Mouse (Mus musculus) neural tube, embryonic 12.5 days (tissue): ENCODE data around the gene Tktl1. TPM values are rescaled to one million over a fixed set of nuclear protein-coding genes. Genes with fewer than 3 reads are reported as not detected.
A peak's percentile ranks its signal among the peaks of the same experiment; 100 is the strongest.
"Not testable (repeated sequence)": the region's sequence is repeated elsewhere in the genome, so short reads cannot be mapped to it uniquely, and the experiment has no call there.

Experiments
- ATAC-seq: fragments of 200-750 bp; cut with Nextera tagmentation; 2 replicates; pipeline ENCODE4 v1.8.0; 2017; ENCODE audit warnings: low read depth, mild to moderate bottlenecking, moderate TSS enrichment, moderate library complexity; ENCODE audit not compliant: low FRiP score
- H3K27ac ChIP-seq: fragments of 300-500 bp; sonication (generic); 2 replicates; pipeline ENCODE4 v1.5.1; 2016
- H3K27me3 ChIP-seq: fragments of 300-500 bp; sonication (generic); replicated peaks from 2 replicates; pipeline ENCODE4 v1.6.1; 2016; ENCODE audit warnings: mild to moderate bottlenecking
- H3K36me3 ChIP-seq: fragments of 300-500 bp; sonication (generic); 2 replicates; pipeline ENCODE4 v1.6.1; 2016; ENCODE audit warnings: mild to moderate bottlenecking
- H3K4me1 ChIP-seq: fragments of 300-500 bp; sonication (generic); 2 replicates; pipeline ENCODE4 v1.6.1; 2016
- H3K4me2 ChIP-seq: fragments of 300-500 bp; sonication (generic); replicated peaks from 2 replicates; pipeline ENCODE4 v1.6.1; 2016; ENCODE audit warnings: mild to moderate bottlenecking
- H3K4me3 ChIP-seq: fragments of 300-500 bp; sonication (generic); 2 replicates; pipeline ENCODE4 v1.5.1; 2016
- H3K9ac ChIP-seq: fragments of 300-500 bp; sonication (generic); 2 replicates; pipeline ENCODE4 v1.6.1; 2016; ENCODE audit warnings: mild to moderate bottlenecking
- H3K9me3 ChIP-seq: fragments of 300-500 bp; sonication (generic); 2 replicates; pipeline ENCODE4 v1.6.1; 2016; ENCODE audit warnings: mild to moderate bottlenecking
- WGBS: fragments of 180-500 bp; shearing (Covaris S2); methylation state at CpG from one replicate; pipeline ENCODE4 v1.1.7; 2016; 5-methylcytosine and 5-hydroxymethylcytosine counted together
- polyA plus RNA-seq: library from polyadenylated mRNA; unstranded; fragments of >200 nt; fragmentation: Nextera tagmentation; extraction: Ambion mirVana; gene quantifications from 2 replicates; pipeline ENCODE4 v1.2.1, GENCODE M21; 2016

Tktl1 gene
- polyA plus RNA-seq: 0.10 TPM in 1 of 2 replicates, not detected in the other

- Histone ChIP-seq H3K27me3 (no peaks in the 10 kb centered on the region), H3K36me3 (no peaks in the 10 kb centered on the region), H3K4me3 (no peak within 1 kb of the TSS), H3K4me1 (no peaks in the 10 kb centered on the region), H3K27ac (no peak within 1 kb of the TSS), H3K9ac (no peak within 1 kb of the TSS), H3K4me2 (no peak within 1 kb of the TSS), H3K9me3 (no peaks in the 10 kb centered on the region)
- WGBS: 90% methylated on average over 17 of the region's 17 CpGs
- ATAC-seq: no peak
Measured at GRCm38 (mm10) chrX:74176959-74177358, at the start of gene Tktl1. Tktl1 (plus strand) TSS chrX:74177259.

- not testable (repeated sequence) for H3K36me3 ChIP-seq, H3K9me3 ChIP-seq
- WGBS: 37% methylated on average over 1 of the region's 1 CpGs
Measured at GRCm38 (mm10) chrX:74135263-74135662, 41.8 kb upstream of the Tktl1 start, which contains the start of gene Mecp2. Mecp2 (minus strand) TSS chrX:74135363.

GRCm38 (mm10) chrX:74167738-74168137 lies 9.3 kb upstream of the Tktl1 start, which contains the start of gene Tex28:
Tex28 (minus strand) TSS chrX:74167838.
- ATAC-seq: no peak
- H3K9me3 ChIP-seq: no peaks in the 10 kb centered on the region
- WGBS: 83% methylated on average over 1 of the region's 1 CpGs

More at GRCm38 (mm10) chrX:74135263-74135662, 41.8 kb upstream of the Tktl1 start, which contains the start of gene Mecp2:
- H3K27me3 ChIP-seq, H3K4me1 ChIP-seq, H3K4me3 ChIP-seq, H3K27ac ChIP-seq, H3K9ac ChIP-seq, ATAC-seq, H3K4me2 ChIP-seq: not testable (repeated sequence)

GRCm38 (mm10) chrX:74203556-74203955 lies 26.5 kb downstream of the Tktl1 start:
- no peak for ATAC-seq
- Histone ChIP-seq H3K4me1 (no peaks in the 10 kb centered on the region), H3K36me3 (no peaks in the 10 kb centered on the region), H3K27ac (no peak overlapping the region), H3K4me2 (no peak overlapping the region), H3K27me3 (no peaks in the 10 kb centered on the region), H3K9me3 (no peaks in the 10 kb centered on the region), H3K9ac (no peak overlapping the region), H3K4me3 (no peak overlapping the region)
- WGBS: 85% methylated on average over 2 of the region's 2 CpGs

More at GRCm38 (mm10) chrX:74167738-74168137, 9.3 kb upstream of the Tktl1 start, which contains the start of gene Tex28:
- no peak within 1 kb of the TSS for H3K27ac ChIP-seq
- no peak within 1 kb of the TSS for H3K4me3 ChIP-seq
- no peaks in the 10 kb centered on the region for H3K27me3 ChIP-seq
- H3K9ac ChIP-seq: no peak within 1 kb of the TSS
- H3K4me1 ChIP-seq: no peaks in the 10 kb centered on the region
- no peaks in the 10 kb centered on the region for H3K36me3 ChIP-seq
- H3K4me2 ChIP-seq: no peak within 1 kb of the TSS

GRCm38 (mm10) chrX:74218496-74218895 lies 41.4 kb downstream of the Tktl1 start:
- Histone ChIP-seq H3K4me2 (no peak overlapping the region), H3K27ac (no peak overlapping the region), H3K27me3 (no peaks in the 10 kb centered on the region), H3K4me1 (no peaks in the 10 kb centered on the region), H3K9ac (no peak overlapping the region), H3K36me3 (peaks cover 11% of the 10 kb centered on the region), H3K4me3 (no peak overlapping the region), H3K9me3 (no peaks in the 10 kb centered on the region)
- no peak for ATAC-seq
- WGBS: 92% methylated on average over 4 of the region's 4 CpGs

- peaks cover 19% of the 10 kb centered on the region for H3K36me3 ChIP-seq
- ATAC-seq: no peak
- H3K9me3 ChIP-seq: no peaks in the 10 kb centered on the region
- H3K27me3 ChIP-seq: no peaks in the 10 kb centered on the region
- no peak overlapping the region for H3K27ac ChIP-seq
- no peak overlapping the region for H3K9ac ChIP-seq
- H3K4me2 ChIP-seq: no peak overlapping the region
- no peaks in the 10 kb centered on the region for H3K4me1 ChIP-seq
- 60% methylated on average over 13 of the region's 13 CpGs for WGBS
- H3K4me3 ChIP-seq: no peak overlapping the region
Measured at GRCm38 (mm10) chrX:74219449-74219848, 42.4 kb downstream of the Tktl1 start.

- ATAC-seq: not testable (repeated sequence)
Measured at GRCm38 (mm10) chrX:74220099-74220498, 43.0 kb downstream of the Tktl1 start.

GRCm38 (mm10) chrX:74230038-74230437 lies 53.0 kb downstream of the Tktl1 start:
- ATAC-seq: no peak
- 69% methylated on average over 1 of the region's 1 CpGs for WGBS
- H3K4me2 ChIP-seq: no peak overlapping the region
- H3K27me3 ChIP-seq: no peaks in the 10 kb centered on the region
- no peak overlapping the region for H3K4me3 ChIP-seq
- no peak overlapping the region for H3K27ac ChIP-seq
- no peaks in the 10 kb centered on the region for H3K4me1 ChIP-seq
- H3K36me3 ChIP-seq: peaks cover 99% of the 10 kb centered on the region
- H3K9ac ChIP-seq: no peak overlapping the region
- H3K9me3 ChIP-seq: no peaks in the 10 kb centered on the region

More at GRCm38 (mm10) chrX:74220099-74220498, 43.0 kb downstream of the Tktl1 start:
- not testable (repeated sequence) for H3K9me3 ChIP-seq, H3K4me1 ChIP-seq, H3K4me3 ChIP-seq, H3K27ac ChIP-seq, H3K9ac ChIP-seq, H3K4me2 ChIP-seq, H3K27me3 ChIP-seq
- H3K36me3 ChIP-seq: peaks cover 25% of the 10 kb centered on the region
- WGBS: 50% methylated on average over 1 of the region's 1 CpGs

- WGBS: 96% methylated on average over 5 of the region's 5 CpGs
- Histone ChIP-seq H3K4me1 (no peaks in the 10 kb centered on the region), H3K4me3 (no peak overlapping the region), H3K27ac (no peak overlapping the region), H3K36me3 (peaks cover 95% of the 10 kb centered on the region), H3K9ac (no peak overlapping the region), H3K27me3 (no peaks in the 10 kb centered on the region), H3K9me3 (no peaks in the 10 kb centered on the region), H3K4me2 (no peak overlapping the region)
- no peak for ATAC-seq
Measured at GRCm38 (mm10) chrX:74233196-74233595, 56.1 kb downstream of the Tktl1 start.

GRCm38 (mm10) chrX:74240332-74240731 lies 63.3 kb downstream of the Tktl1 start:
- no peak overlapping the region for H3K4me2 ChIP-seq
- ATAC-seq: no peak
- WGBS: 88% methylated on average over 4 of the region's 4 CpGs
- no peaks in the 10 kb centered on the region for H3K9me3 ChIP-seq
- H3K4me1 ChIP-seq: peaks cover 7% of the 10 kb centered on the region; the same call in 1 of the 2 replicates
- H3K27ac ChIP-seq: no peak overlapping the region
- no peak overlapping the region; the same call in 1 of the 2 replicates for H3K4me3 ChIP-seq
- peaks cover 73% of the 10 kb centered on the region for H3K36me3 ChIP-seq
- no peak overlapping the region for H3K9ac ChIP-seq
- no peaks in the 10 kb centered on the region for H3K27me3 ChIP-seq

- Histone ChIP-seq H3K36me3 (peaks cover 46% of the 10 kb centered on the region), H3K4me2 (peak overlapping the region; percentile 66), H3K27ac (no peak overlapping the region), H3K4me1 (peaks cover 7% of the 10 kb centered on the region; the same call in 1 of the 2 replicates), H3K9ac (0 out of 2 replicates have a peak overlapping the region, but pooled peaks have one; percentile 36), H3K27me3 (no peaks in the 10 kb centered on the region), H3K4me3 (peak overlapping the region; percentile 56; the same call in 1 of the 2 replicates), H3K9me3 (no peaks in the 10 kb centered on the region)
- WGBS: 91% methylated on average over 2 of the region's 2 CpGs
- no peak for ATAC-seq
Measured at GRCm38 (mm10) chrX:74243396-74243795, 66.3 kb downstream of the Tktl1 start.

- Histone ChIP-seq H3K9me3 (no peaks in the 10 kb centered on the region), H3K4me3 (peak overlapping the region; percentile 56), H3K27me3 (no peaks in the 10 kb centered on the region), H3K4me1 (peaks cover 7% of the 10 kb centered on the region; the same call in 1 of the 2 replicates), H3K36me3 (peaks cover 42% of the 10 kb centered on the region), H3K4me2 (peak overlapping the region; percentile 66), H3K27ac (no peak overlapping the region), H3K9ac (peak overlapping the region; percentile 36)
- 69% methylated on average over 3 of the region's 3 CpGs for WGBS
- no peak for ATAC-seq
Measured at GRCm38 (mm10) chrX:74243807-74244206, 66.7 kb downstream of the Tktl1 start.

- peak; percentile 22; the same call in 1 of the 2 replicates for ATAC-seq
- H3K9ac ChIP-seq: peak overlapping the region; percentile 76; the same call in 1 of the 2 replicates
- peak overlapping the region; percentile 56 for H3K4me3 ChIP-seq
- peaks cover 35% of the 10 kb centered on the region for H3K36me3 ChIP-seq
- no peaks in the 10 kb centered on the region for H3K27me3 ChIP-seq
- peaks cover 7% of the 10 kb centered on the region; the same call in 1 of the 2 replicates for H3K4me1 ChIP-seq
- no peaks in the 10 kb centered on the region for H3K9me3 ChIP-seq
- peak overlapping the region; percentile 66 for H3K4me2 ChIP-seq
- 49% methylated on average over 3 of the region's 3 CpGs for WGBS
- no peak overlapping the region for H3K27ac ChIP-seq
Measured at GRCm38 (mm10) chrX:74244614-74245083, 67.6 kb downstream of the Tktl1 start.
